Mouse (Mus musculus) stomach, embryonic 16.5 days (tissue): Measurements from ENCODE around the gene Pln. TPM values are rescaled to one million over a fixed set of nuclear protein-coding genes. Genes with fewer than 3 reads are reported as not detected.

Experiments
- ATAC-seq: fragments of 200-750 bp; cut with Nextera tagmentation; 2 replicates; pipeline ENCODE4 v1.8.0; 2017; ENCODE audit warnings: moderate number of reproducible peaks, moderate TSS enrichment; ENCODE audit not compliant: insufficient read depth, low FRiP score
- H3K27ac ChIP-seq: fragments of 300-500 bp; sonication (generic); 2 replicates; pipeline ENCODE4 v1.5.1; 2014; ENCODE audit warnings: low read length
- H3K27me3 ChIP-seq: fragments of 300-500 bp; sonication (generic); 2 replicates; pipeline ENCODE4 v1.6.1; 2014; ENCODE audit warnings: low read length, control low read depth, mixed read lengths; ENCODE audit not compliant: control insufficient read depth, insufficient read depth
- H3K36me3 ChIP-seq: fragments of 300-500 bp; sonication (generic); 2 replicates; pipeline ENCODE4 v1.6.1; 2014; ENCODE audit warnings: low read length; ENCODE audit not compliant: control insufficient read depth, insufficient read depth
- H3K4me1 ChIP-seq: fragments of 300-500 bp; sonication (generic); 2 replicates; pipeline ENCODE4 v1.6.1; 2014; ENCODE audit warnings: low read length, control low read depth, mixed read lengths; ENCODE audit not compliant: control insufficient read depth, insufficient read depth
- H3K4me2 ChIP-seq: fragments of 300-500 bp; sonication (generic); 2 replicates; pipeline ENCODE4 v1.6.1; 2014; ENCODE audit warnings: low read depth, low read length, mixed read lengths
- H3K4me3 ChIP-seq: fragments of 300-500 bp; sonication (generic); replicated peaks from 2 replicates; pipeline ENCODE4 v1.5.1; 2014; ENCODE audit warnings: mild to moderate bottlenecking, low read length
- H3K9ac ChIP-seq: fragments of 300-500 bp; sonication (generic); 2 replicates; pipeline ENCODE4 v1.6.1; 2014; ENCODE audit warnings: low read length
- H3K9me3 ChIP-seq: fragments of 300-500 bp; sonication (generic); replicated peaks from 2 replicates; pipeline ENCODE4 v1.6.1; 2016; ENCODE audit warnings: low read length, control low read depth; ENCODE audit not compliant: control insufficient read depth
- WGBS: fragments of 180-500 bp; shearing (Covaris S2); extraction: QIAGEN DNeasy Blood & Tissue Kit; methylation state at CpG from one replicate; pipeline ENCODE4 v1.1.7; 2014; 5-methylcytosine and 5-hydroxymethylcytosine counted together
- polyA plus RNA-seq: library from polyadenylated mRNA; unstranded; fragments of >200 nt; fragmentation: Nextera tagmentation; extraction: Ambion mirVana; gene quantifications from 2 replicates; pipeline ENCODE4 v1.2.1, GENCODE M21; 2015

The Pln gene
- polyA plus RNA-seq = 8.1 and 9.8 TPM in 2 replicates

DNA sequence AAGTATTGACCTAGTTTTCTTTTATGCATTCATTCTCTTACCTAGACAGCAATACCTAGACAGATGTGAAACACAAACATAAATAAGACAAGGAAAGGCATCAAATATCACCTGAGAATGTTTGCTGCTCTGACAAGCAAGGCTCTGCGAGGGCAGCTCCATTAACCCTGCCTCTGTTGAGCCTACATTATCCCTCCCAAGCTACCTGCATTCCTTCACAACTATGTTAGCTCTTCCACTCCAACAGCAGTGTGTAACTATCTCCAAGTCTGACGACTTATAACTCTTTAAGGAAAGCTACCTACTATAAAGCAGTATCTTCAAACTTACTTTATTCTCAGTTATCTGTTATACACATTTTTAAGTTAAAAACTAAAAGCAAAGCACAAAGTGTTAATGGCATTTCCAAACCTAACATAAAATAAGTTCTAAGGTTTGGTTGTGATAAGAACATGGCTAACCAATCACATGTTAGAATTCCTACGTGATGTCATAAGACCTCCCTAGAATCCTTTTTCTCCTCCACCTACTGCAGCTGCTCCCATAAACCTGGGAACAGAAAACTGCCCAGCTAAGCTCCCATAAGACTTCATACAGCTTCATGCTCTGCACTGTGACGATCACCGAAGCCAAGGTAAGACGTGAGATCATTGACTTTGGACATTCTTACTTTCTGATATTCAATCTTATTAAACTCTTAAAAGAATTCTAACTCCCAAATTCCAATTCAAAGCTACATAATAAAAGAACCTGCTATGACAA, at the start of gene Pln:
TSS of gene Pln (plus strand) at position 506 of the 762 bp plus-strand sequence.
- no peak within 1 kb of the TSS for H3K4me3 ChIP-seq
- H3K27ac ChIP-seq = peak within 1 kb of the TSS; percentile 55
- WGBS = 65% methylated on average over 6 of the region's 6 CpGs
- H3K4me1 ChIP-seq = no peaks in the 10 kb centered on the region; the same call in 1 of the 2 replicates
- no peaks in the 10 kb centered on the region for H3K36me3 ChIP-seq
- H3K9ac ChIP-seq = no peak within 1 kb of the TSS
- H3K4me2 ChIP-seq = no peak within 1 kb of the TSS
- no peaks in the 10 kb centered on the region for H3K9me3 ChIP-seq
- no peak for ATAC-seq
- H3K27me3 ChIP-seq = no peaks in the 10 kb centered on the region

DNA sequence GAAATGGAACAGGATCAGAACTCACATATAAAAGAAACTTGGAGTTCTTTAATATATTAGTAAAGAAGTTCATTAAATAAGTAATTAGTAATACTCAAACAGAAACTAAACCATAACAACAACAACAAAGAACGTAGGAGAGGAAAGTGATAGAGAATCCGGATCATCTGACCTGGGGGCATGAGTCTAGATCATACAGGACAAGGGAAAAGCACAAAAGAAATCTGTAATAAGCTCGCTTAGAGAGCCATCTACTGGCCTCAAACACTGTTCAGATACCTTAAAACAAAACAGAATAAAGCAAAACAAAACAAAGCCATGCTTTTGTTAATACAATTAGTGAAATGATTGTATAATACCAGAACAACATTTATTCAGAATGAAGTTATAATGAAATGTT, 31.6 kb upstream of the Pln start:
- Histone ChIP-seq H3K4me3 (no peak overlapping the region), H3K9ac (no peak overlapping the region), H3K4me1 (no peaks in the 10 kb centered on the region), H3K27ac (no peak overlapping the region), H3K4me2 (no peak overlapping the region), H3K9me3 (no peaks in the 10 kb centered on the region), H3K27me3 (no peaks in the 10 kb centered on the region), H3K36me3 (no peaks in the 10 kb centered on the region)
- 39% methylated on average over 3 of the region's 3 CpGs for WGBS
- ATAC-seq = no peak

DNA sequence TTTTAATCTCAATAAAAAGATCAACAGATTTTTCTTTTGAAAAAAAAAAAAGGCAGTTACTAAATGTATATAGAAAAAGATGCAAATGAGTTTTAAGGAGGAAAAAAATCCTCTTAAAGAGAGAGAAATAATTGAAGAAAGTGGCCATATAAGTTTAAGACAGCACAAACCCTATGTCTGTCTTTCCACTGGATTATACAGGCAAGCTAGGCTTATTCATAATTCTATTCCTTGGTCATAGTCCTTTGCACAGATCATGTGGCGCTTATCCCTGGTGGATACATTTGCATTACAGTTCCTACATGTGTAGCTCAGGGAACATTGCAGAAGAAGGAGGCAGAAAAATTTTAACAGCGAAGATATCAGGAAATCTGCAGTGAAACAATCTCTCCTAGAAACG, 30.8 kb upstream of the Pln start:
- H3K27ac ChIP-seq = no peak overlapping the region
- 92% methylated on average over 3 of the region's 3 CpGs for WGBS
- H3K36me3 ChIP-seq = no peaks in the 10 kb centered on the region
- H3K9me3 ChIP-seq = no peaks in the 10 kb centered on the region
- no peak overlapping the region for H3K9ac ChIP-seq
- no peaks in the 10 kb centered on the region for H3K4me1 ChIP-seq
- ATAC-seq = no peak
- H3K27me3 ChIP-seq = no peaks in the 10 kb centered on the region
- no peak overlapping the region for H3K4me2 ChIP-seq
- H3K4me3 ChIP-seq = no peak overlapping the region

GRCm38 (mm10) chr10:53323367-53323766, 14.1 kb upstream of the Pln start:
- Histone ChIP-seq H3K27me3 (no peaks in the 10 kb centered on the region), H3K4me1 (peaks cover 8% of the 10 kb centered on the region; the same call in 1 of the 2 replicates), H3K4me2 (no peak overlapping the region), H3K27ac (no peak overlapping the region), H3K9me3 (no peaks in the 10 kb centered on the region), H3K36me3 (no peaks in the 10 kb centered on the region), H3K4me3 (no peak overlapping the region), H3K9ac (no peak overlapping the region)
- no peak for ATAC-seq

DNA sequence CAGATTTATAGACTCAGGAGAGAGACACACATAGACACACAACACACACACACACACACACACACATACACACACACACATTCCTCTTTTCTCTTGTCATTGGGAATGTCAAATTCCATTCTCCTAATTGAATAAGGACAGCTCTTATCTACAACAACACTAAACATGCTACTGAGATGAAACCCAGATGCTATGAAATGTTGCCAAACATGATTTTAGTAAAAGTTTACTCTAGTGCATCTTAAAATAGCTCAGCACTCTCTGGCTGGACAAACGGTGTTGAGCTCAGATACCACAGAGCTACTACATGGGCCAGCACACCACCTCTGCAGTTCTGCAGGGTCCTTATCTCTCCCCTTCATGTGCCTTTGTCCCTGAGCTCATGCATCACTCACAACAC, 12.8 kb upstream of the Pln start:
- H3K27ac ChIP-seq = peak overlapping the region; percentile 61
- ATAC-seq = peak; percentile 80; the same call in 1 of the 2 replicates

GRCm38 (mm10) chr10:53326367-53326766, 11.1 kb upstream of the Pln start:
- H3K4me1 ChIP-seq = peaks cover 8% of the 10 kb centered on the region; the same call in 1 of the 2 replicates
- no peaks in the 10 kb centered on the region for H3K9me3 ChIP-seq
- ATAC-seq = no peak
- H3K4me3 ChIP-seq = no peak overlapping the region
- H3K36me3 ChIP-seq = no peaks in the 10 kb centered on the region
- no peak overlapping the region for H3K9ac ChIP-seq
- no peak overlapping the region for H3K4me2 ChIP-seq
- no peaks in the 10 kb centered on the region for H3K27me3 ChIP-seq
- no peak overlapping the region for H3K27ac ChIP-seq

More for the DNA sequence above, 12.8 kb upstream of the Pln start:
- Histone ChIP-seq H3K27me3 (no peaks in the 10 kb centered on the region), H3K9ac (no peak overlapping the region), H3K4me2 (no peak overlapping the region), H3K36me3 (no peaks in the 10 kb centered on the region), H3K9me3 (no peaks in the 10 kb centered on the region), H3K4me1 (peaks cover 8% of the 10 kb centered on the region; the same call in 1 of the 2 replicates), H3K4me3 (no peak overlapping the region)
- WGBS = 5% methylated on average over 1 of the region's 1 CpGs

- no peaks in the 10 kb centered on the region for H3K27me3 ChIP-seq
- no peak for ATAC-seq
- H3K4me1 ChIP-seq = peaks cover 8% of the 10 kb centered on the region; the same call in 1 of the 2 replicates
- 48% methylated on average over 3 of the region's 3 CpGs for WGBS
- no peaks in the 10 kb centered on the region for H3K36me3 ChIP-seq
- H3K4me3 ChIP-seq = no peak overlapping the region
- H3K27ac ChIP-seq = no peak overlapping the region
- H3K9me3 ChIP-seq = no peaks in the 10 kb centered on the region
- H3K9ac ChIP-seq = no peak overlapping the region
- no peak overlapping the region for H3K4me2 ChIP-seq
These were observed 8.2 kb upstream of the Pln start for GRCm38 (mm10) chr10:53329257-53329656.

GRCm38 (mm10) chr10:53332752-53333151, 4.7 kb upstream of the Pln start:
- Histone ChIP-seq H3K9me3 (no peaks in the 10 kb centered on the region), H3K36me3 (no peaks in the 10 kb centered on the region), H3K4me1 (no peaks in the 10 kb centered on the region; the same call in 1 of the 2 replicates), H3K27ac (no peak overlapping the region), H3K4me3 (no peak overlapping the region), H3K4me2 (no peak overlapping the region), H3K9ac (no peak overlapping the region), H3K27me3 (no peaks in the 10 kb centered on the region)
- WGBS = 48% methylated on average over 2 of the region's 2 CpGs
- no peak for ATAC-seq

GRCm38 (mm10) chr10:53335266-53335665, 2.2 kb upstream of the Pln start:
- H3K4me1 ChIP-seq = no peaks in the 10 kb centered on the region; the same call in 1 of the 2 replicates
- H3K4me2 ChIP-seq = no peak overlapping the region
- WGBS = 71% methylated on average over 2 of the region's 2 CpGs
- H3K27me3 ChIP-seq = no peaks in the 10 kb centered on the region
- no peaks in the 10 kb centered on the region for H3K36me3 ChIP-seq
- no peaks in the 10 kb centered on the region for H3K9me3 ChIP-seq
- H3K9ac ChIP-seq = no peak overlapping the region
- ATAC-seq = no peak
- H3K27ac ChIP-seq = no peak overlapping the region
- no peak overlapping the region for H3K4me3 ChIP-seq
